Mouse (Mus musculus) splenic B cell, adult 2 months (primary cell): Measurements from ENCODE around the gene Fto.

Source experiments
- DNase-seq: peaks from one replicate; pipeline ENCODE4 v3.0.0-alpha.2; 2011; ENCODE audit warnings: low read depth, low spot score
- H3K27me3 ChIP-seq: 2 replicates; pipeline ENCODE4 v1.6.1; 2012; ENCODE audit warnings: mild to moderate bottlenecking, low read length, moderate library complexity, mixed read lengths; ENCODE audit not compliant: control insufficient read depth, poor library complexity, insufficient read depth, severe bottlenecking
- H3K36me3 ChIP-seq: 2 replicates; pipeline ENCODE4 v1.6.1; 2012; ENCODE audit warnings: mild to moderate bottlenecking, low read length, moderate library complexity, mixed read lengths; ENCODE audit not compliant: control insufficient read depth, poor library complexity, insufficient read depth, severe bottlenecking

Fto gene

GRCm38 (mm10) chr8:91359511-91359910 is 46.2 kb downstream of the Fto start:
- no peak for DNase-seq
- Histone ChIP-seq H3K36me3 (no peaks in the 10 kb centered on the region; the same call in 1 of the 2 replicates), H3K27me3 (no peaks in the 10 kb centered on the region)

GRCm38 (mm10) chr8:91360644-91361357 is 47.5 kb downstream of the Fto start:
- no peaks in the 10 kb centered on the region; the same call in 1 of the 2 replicates for H3K36me3 ChIP-seq
- no peak for DNase-seq
- H3K27me3 ChIP-seq = no peaks in the 10 kb centered on the region

- H3K36me3 ChIP-seq = no peaks in the 10 kb centered on the region
- H3K27me3 ChIP-seq = no peaks in the 10 kb centered on the region
- DNase-seq = no peak
Measured at GRCm38 (mm10) chr8:91363272-91363860, 50.0 kb downstream of the Fto start.

- no peak for DNase-seq
- Histone ChIP-seq H3K36me3 (no peaks in the 10 kb centered on the region), H3K27me3 (no peaks in the 10 kb centered on the region)
Measured at GRCm38 (mm10) chr8:91364216-91364615, 50.9 kb downstream of the Fto start.

GRCm38 (mm10) chr8:91365804-91366203 is 52.5 kb downstream of the Fto start:
- H3K36me3 ChIP-seq = no peaks in the 10 kb centered on the region
- no peaks in the 10 kb centered on the region for H3K27me3 ChIP-seq
- no peak for DNase-seq

GRCm38 (mm10) chr8:91370899-91371298 is 57.6 kb downstream of the Fto start:
- H3K27me3 ChIP-seq = no peaks in the 10 kb centered on the region
- no peaks in the 10 kb centered on the region for H3K36me3 ChIP-seq
- no peak for DNase-seq

- DNase-seq = no peak
- Histone ChIP-seq H3K27me3 (no peaks in the 10 kb centered on the region), H3K36me3 (no peaks in the 10 kb centered on the region)
Measured at GRCm38 (mm10) chr8:91371995-91372394, 58.7 kb downstream of the Fto start.

GRCm38 (mm10) chr8:91372780-91373577 is 59.7 kb downstream of the Fto start:
- no peak for DNase-seq
- no peaks in the 10 kb centered on the region for H3K27me3 ChIP-seq
- no peaks in the 10 kb centered on the region for H3K36me3 ChIP-seq

- no peaks in the 10 kb centered on the region; the same call in 1 of the 2 replicates for H3K27me3 ChIP-seq
- no peaks in the 10 kb centered on the region for H3K36me3 ChIP-seq
- no peak for DNase-seq
Measured at GRCm38 (mm10) chr8:91375054-91375938, 62.0 kb downstream of the Fto start.

- no peak for DNase-seq
- no peaks in the 10 kb centered on the region; the same call in 1 of the 2 replicates for H3K27me3 ChIP-seq
- no peaks in the 10 kb centered on the region for H3K36me3 ChIP-seq
Measured at GRCm38 (mm10) chr8:91376785-91377184, 63.5 kb downstream of the Fto start.

- no peak for DNase-seq
- Histone ChIP-seq H3K36me3 (no peaks in the 10 kb centered on the region), H3K27me3 (no peaks in the 10 kb centered on the region; the same call in 1 of the 2 replicates)
Measured at GRCm38 (mm10) chr8:91377275-91377674, 64.0 kb downstream of the Fto start.

GRCm38 (mm10) chr8:91378846-91379499 is 65.6 kb downstream of the Fto start:
- Histone ChIP-seq H3K27me3 (no peaks in the 10 kb centered on the region; the same call in 1 of the 2 replicates), H3K36me3 (no peaks in the 10 kb centered on the region)
- DNase-seq = peak; percentile 53

GRCm38 (mm10) chr8:91380796-91381542 is 67.6 kb downstream of the Fto start:
- DNase-seq = no peak
- no peaks in the 10 kb centered on the region; the same call in 1 of the 2 replicates for H3K27me3 ChIP-seq
- no peaks in the 10 kb centered on the region for H3K36me3 ChIP-seq
